Mouse (Mus musculus) left cerebral cortex, adult 11 months (tissue): Measurements from ENCODE around the gene Kmt5b.

Experiments used
- DNase-seq: peaks from one replicate; pipeline ENCODE4 v3.0.0; 2022; ENCODE audit warnings: low spot score

Kmt5b gene

DNA sequence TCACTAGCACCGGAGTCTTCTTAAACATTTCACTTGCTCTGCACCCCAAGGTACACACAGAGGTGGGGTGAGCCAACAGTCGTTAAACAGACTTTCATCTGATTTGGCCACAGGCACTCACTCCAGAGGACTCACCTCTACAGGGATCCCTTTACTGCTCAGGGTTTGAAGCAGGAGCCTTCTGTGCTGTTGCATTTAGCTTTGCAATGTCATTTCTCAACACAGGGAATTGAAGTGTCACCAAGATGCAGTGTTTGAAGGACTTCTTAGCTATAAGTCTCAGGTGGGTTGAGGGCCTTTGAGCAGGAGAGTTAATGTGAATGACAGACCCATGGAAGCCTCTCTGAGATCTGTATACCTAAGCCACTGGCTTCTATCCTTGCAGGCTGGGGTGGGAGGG is 76.4 kb downstream of the Kmt5b start:
- no peak for DNase-seq

- DNase-seq: no peak
Measured at GRCm38 (mm10) chr19:3844836-3845235, 77.6 kb downstream of the Kmt5b start.

GRCm38 (mm10) chr19:3845339-3845738 is 78.1 kb downstream of the Kmt5b start:
- no peak for DNase-seq

DNA sequence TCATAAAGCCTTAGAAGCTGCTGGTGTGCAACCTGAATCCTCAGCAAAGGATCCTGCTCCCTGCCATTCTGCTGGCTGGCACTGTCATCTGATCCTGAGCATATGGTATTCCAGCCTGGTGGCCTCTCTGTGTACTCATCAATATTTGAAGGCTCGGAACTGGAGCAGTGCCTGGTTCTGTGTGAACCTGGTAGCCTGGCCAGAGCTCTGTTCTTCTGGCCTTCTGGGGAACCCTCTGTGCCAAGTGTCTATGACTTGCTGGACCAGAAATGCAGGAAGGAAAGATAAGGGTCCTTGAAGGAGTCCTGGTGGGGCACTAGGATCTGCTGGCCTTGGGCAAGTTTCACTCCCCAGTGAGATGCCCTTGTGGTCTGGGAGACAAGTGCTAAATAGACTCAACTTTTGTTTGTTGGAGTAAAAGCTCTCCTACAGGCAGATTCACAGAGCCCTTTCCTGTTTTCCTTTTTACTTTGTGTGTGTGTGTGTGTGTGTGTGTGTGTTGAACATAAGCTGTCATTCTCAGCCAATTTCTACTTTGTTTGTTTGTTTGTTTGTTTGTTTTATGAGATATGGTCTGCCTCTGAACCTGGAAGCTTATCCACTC is 78.7 kb downstream of the Kmt5b start:
- DNase-seq: no peak

DNA sequence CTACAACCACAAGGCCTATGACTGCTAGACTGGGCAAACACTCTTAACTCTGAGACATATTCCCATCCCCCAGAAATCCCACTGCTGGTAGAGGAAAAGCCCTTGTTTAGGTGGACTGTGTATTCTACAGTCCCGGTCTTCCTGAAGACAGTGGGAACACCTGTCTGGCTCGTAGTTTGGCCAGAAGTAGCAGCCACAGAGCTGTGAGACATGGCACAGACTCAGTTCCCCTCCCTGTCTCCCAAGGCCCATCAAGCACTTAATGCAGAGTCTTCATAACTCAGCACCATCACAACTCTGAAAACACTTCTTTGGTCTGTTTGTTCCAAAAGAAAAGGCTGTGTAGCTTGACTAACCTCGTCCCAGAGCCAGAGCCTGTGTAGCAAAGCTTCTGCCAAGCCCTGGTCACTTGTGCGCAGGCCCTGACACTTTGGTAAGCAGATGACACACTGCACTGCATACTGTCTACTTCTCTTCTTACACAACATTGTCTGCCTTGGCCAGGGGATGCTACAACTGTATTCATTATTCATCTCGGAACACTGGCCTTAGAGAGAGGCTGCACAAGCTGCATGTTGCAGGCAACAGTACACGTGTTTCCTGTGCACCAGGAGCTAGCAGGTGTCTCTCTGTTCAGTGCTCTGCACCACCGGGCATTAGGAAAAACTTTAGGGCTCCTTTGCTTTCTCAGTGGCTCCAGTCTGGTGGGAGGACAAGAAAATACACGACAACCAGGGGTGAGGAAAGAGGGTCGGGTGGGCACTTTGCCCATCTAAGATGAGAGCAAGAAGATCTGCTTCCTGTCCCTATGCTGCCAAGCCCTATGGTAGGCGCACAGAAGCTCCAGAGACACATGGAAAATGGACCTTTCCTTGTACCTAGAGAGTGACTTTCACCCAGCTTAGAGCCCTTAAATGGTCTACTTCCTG is 79.7 kb downstream of the Kmt5b start:
- DNase-seq: no peak

DNA sequence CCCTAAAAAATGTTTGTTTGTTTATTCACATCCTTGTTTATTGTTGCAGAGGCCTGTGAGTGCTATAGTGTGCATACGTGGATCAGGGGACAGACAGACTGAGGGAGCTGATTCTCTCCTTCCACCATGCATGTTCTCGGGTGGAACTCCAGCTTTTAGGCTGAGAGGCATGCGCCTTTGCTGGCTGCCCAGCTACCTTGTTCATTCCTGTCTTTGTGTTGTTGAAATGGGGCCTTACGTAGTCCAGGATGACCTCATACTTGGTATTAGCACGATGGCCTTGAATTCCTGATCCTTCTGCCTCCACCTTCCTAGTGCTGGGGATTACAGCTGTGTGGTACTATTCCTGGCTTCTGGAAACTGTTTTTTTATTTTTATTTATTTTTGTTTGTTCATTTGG is 80.5 kb downstream of the Kmt5b start:
- DNase-seq: no peak

DNA sequence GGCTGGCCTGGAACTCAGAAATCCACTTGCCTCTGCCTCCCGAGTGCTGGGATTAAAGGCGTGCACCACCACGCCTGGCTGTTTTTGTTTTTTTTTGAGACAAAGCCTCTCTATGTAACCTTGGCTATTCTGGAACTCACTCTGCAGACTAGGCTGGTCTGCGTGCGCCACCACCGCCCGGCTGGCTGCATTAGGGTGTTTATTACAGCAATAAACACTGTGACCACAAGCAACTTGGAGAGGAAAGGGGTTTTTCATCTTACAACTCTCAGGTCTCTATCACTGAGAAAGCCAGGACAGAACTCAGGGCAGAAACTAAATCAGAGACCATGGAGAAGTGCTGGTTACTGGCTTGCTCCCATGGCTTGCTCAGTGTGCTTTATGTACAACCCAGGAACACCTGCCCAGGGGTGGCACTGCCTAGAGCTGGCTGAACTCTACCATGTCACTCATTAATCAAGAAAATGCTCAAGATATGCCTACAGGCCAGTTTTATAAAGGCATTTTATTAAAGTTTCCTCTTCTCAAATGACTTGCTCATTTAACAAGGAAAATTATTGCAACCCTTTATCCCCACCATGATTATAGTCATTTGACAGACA is 81.1 kb downstream of the Kmt5b start:
- DNase-seq: no peak

GRCm38 (mm10) chr19:3849251-3849650 is 82.0 kb downstream of the Kmt5b start:
- DNase-seq: no peak

DNA sequence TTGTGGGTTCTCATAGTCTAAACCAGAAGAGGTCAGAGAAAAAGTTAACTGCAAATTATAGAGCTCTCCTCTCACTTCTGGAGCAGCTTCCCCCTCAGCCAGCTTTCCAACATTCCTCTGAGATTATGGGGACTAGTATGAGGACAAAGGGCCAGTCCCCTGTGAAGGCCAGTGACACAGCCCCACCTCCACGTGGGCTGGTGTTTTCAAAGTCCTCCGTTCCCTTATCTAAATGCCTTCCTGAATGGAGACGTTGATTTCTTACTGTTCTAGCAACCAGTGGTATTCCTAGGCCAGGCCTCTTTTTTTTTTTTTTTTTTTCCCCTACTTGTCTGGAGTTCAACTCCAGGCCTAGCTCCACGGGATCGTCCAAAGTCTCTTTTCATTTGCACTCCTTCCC is 82.9 kb downstream of the Kmt5b start:
- DNase-seq: no peak

GRCm38 (mm10) chr19:3850847-3851469 is 83.7 kb downstream of the Kmt5b start:
- DNase-seq: no peak

- peak; percentile 97 for DNase-seq
Measured at GRCm38 (mm10) chr19:3851502-3851962, 84.3 kb downstream of the Kmt5b start, which contains the start of gene Chka. TSS of gene Chka (plus strand) at chr19:3851773.

DNA sequence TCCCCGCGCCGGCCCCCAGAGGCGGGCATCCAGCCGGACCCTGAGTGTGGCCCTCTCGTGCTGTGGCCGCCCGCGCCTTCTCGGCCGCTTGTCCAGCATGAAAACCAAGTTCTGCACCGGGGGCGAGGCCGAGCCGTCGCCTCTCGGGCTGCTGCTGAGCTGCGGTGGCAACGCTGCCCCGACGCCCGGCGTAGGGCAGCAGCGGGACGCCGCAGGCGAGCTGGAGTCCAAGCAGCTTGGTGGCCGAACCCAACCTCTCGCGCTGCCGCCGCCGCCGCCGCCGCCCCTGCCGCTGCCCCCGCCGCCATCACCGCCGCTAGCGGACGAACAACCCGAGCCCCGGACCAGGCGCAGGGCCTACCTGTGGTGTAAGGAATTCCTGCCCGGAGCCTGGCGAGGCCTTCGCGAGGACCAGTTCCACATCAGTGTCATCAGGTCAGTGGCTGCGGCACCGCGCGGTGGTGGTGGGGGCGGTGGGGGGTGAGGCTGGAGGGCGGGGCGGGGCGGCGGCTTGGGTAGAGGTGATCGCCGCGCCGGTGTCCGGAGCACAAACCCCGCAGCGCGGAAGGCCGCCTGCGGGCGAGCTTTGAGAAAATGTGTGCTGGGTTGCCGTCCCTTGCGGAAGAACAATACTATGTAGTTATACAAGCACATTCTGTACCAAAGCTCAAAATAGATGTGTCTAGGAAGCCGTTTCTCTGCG is 84.9 kb downstream of the Kmt5b start:
- peak; percentile 48 for DNase-seq

- no peak for DNase-seq
Measured at GRCm38 (mm10) chr19:3853121-3853520, 85.9 kb downstream of the Kmt5b start.

GRCm38 (mm10) chr19:3853891-3854290 is 86.7 kb downstream of the Kmt5b start:
- DNase-seq: no peak

DNA sequence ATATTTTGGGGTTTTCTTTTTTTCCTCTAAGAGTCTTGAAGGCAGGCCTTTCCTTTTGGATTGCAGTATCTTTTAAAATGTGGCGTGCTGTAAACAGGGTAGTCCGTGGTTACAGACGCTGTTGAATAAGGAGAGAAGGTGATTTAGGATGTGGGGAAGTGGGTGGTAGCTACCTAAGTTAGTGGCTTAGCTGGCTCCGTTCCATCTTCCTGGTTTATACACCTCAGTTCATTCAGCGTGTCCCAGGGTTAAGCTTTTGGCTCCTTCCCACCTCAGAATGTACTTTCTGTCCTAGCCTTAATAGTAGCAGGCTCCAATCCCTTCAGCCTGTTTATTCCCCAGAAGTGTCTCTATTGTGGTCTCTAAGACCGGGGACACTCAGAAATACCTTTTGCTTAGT is 87.9 kb downstream of the Kmt5b start:
- DNase-seq: no peak

GRCm38 (mm10) chr19:3855601-3856000 is 88.4 kb downstream of the Kmt5b start:
- no peak for DNase-seq

- DNase-seq: no peak
Measured at GRCm38 (mm10) chr19:3857220-3857619, 90.0 kb downstream of the Kmt5b start.

DNA sequence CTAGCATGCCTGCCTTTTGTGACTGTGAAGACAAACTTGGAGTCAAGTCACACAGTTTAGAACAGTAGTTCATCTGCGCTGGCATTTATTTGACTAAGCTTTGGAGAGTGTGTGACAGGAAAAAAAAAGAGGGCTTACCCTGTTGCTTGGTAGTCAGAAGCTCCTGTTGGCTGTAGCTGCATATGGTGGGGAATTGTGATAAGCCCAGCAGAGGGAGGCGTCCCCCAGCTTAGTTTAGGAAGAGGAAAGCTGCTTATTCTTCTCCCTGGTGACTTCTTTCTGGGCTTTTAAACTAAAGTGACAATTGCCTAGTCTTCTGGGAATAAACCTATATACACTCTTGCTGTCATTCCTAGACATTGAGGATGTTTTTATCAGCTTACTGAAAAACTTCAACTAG is 95.5 kb downstream of the Kmt5b start:
- no peak for DNase-seq

- DNase-seq: no peak
Measured at GRCm38 (mm10) chr19:3864960-3865359, 97.7 kb downstream of the Kmt5b start.
